Mouse (Mus musculus): Measurements from ENCODE around the gene Tbc1d4.

Tbc1d4 gene

DNA sequence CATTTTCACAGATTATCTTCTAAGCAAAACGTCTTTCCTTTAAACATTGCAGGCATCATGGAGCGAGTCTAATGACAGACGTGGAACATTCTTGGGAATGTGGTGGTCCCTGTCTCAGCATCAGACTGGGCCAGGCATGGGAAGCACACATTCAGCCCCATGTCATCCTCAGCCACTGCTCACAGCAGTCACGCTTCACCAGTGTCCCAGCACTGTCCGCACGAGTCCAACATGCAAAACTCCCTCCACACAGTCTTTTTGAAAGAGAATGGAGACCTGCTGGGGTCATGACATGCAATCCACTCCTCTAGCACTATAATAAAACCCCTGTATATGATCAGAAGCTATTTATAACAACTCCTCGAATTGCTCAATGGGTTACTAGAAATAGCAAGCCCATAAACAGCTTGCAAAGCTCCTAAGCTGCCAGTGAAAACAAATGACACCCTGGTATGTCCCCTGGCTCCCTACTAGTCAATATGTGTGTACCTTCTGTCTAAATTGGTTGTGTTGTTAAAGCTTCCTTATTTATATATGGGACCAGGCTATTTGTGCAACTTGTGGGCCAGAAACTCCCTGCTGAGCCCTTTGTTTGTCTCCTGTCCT is 76.8 kb downstream of the Tbc1d4 start:
- DNase-seq (ENCODE audit: low read depth in 1 of 2, low spot score in 2 of 2), result no peak

DNA sequence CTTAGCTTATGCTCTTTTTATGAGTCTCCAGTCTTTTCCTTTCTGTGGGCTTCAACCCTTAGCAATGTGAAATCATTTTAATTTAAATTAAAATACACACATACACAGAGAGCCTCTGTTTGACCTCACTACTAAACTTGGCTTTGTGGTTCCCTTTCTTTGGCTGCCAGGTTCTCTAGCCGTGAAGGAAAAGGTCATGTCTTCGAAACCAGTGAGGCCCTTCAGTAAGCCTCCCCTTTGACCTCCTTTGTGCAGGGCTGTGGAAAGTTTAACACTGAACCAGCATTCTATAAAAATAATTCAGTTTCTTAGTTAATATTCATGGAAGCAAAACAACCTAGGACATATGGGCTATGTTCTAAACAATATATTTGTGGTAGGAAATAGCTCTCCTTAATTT is 78.5 kb downstream of the Tbc1d4 start:
- no peak for DNase-seq (ENCODE audit: low read depth in 1 of 2, low spot score in 2 of 2)

DNA sequence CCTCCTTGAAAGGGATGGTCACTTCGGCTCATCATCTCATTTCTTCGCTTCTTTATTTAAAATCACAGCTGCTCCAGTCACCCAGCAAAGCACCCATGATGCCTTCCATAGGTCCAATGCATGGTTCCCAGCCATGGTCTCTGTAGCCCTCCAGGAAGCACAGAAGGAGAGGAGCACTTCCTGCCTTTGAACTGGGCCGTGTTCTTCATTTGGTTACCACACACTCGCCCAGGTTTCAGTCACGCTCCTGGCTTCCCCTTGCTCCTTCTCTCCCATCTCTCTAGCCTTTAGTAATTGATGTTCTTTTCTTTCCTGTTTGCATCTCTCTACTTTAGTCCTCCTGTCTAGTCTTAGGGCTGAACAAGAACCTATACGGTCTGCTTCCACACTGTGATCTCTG is 79.8 kb downstream of the Tbc1d4 start:
- no peak for DNase-seq (ENCODE audit: low read depth in 1 of 2, low spot score in 2 of 2)

DNA sequence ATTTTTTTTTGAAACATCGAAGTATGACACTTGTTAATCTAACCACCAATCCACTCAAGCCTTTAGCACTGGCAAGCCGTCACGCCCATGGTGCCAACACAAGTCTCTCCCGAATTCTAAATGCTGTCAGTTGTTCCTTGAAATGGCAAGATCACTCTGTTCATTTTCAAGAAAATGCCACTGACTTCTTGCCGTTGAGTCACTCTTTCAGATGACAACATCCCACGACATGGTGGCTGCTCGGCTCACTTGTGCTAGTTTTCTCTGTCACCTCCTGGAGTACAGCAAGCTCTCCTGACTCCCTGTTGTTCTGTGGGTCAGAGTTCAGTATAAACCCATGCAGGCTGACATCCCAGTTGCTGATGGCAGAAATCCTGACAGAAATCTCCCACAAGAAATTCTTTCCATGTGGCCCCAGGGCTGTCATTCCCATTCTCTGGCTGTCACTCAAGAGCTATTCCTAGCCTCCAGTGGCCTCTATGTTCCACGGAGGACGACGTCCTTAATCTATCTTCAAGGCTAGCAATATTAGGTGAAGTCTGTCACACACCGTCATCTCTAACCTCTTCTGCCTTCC is 81.5 kb downstream of the Tbc1d4 start:
- DNase-seq (ENCODE audit: low read depth in 1 of 2, low spot score in 2 of 2), result no peak

DNA sequence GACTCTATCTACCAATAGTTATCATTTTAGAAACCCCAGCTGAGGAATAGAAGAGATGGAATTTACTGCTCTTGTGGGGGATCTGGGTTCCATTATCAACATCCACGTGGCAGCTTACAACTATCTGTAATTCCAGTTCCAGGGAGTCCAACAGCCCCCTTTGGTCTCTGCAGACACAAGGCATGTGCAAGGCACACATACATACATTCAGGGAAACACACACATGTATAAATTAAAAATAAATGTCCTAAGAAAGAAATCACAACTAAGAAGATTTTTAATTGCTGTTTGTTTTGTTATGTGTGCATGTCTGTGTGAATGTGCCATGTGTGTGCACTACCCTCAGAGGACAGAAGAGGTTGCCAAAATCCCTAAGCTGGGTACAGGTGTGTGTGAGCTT is 82.5 kb downstream of the Tbc1d4 start:
- no peak for DNase-seq (ENCODE audit: low read depth in 1 of 2, low spot score in 2 of 2)

DNA sequence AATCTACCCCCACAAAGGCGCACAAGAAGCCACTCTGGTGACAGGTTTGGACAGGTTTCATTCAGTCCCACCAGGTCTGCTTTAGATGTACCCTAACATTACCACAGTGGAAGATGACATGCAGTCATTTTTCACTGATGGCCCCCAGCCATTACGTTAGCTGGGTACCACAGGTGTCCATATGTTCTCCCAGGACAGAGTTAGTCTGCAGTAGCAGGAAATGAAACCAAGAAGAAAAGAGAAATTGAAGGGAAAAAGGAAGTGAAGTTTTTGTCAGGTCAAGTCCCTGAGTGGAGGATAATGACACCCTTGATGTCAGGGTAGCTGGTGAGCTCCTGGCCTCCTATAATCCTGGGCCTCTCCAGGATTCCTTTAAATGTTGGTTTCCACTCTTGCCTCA is 89.0 kb downstream of the Tbc1d4 start:
- no peak for DNase-seq (ENCODE audit: low read depth in 1 of 2, low spot score in 2 of 2)

DNA sequence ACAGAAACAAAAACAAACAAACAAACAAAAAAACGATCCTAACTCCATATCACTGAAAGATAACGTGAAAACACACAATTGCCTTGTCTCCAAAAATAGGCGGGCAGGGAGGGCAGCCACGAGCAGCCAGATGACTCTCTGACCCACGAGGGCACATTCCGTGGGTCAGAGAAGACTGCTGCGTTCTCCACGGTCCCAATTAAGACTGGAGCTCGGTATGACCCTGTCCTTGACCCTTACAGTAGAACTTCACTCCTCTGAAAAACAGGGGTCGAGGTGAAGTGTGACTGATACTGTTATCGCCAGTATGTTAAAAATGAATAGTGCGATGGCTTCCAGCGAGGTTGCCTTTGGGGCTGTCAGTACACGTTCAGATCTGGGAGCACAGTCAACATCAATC is 90.7 kb downstream of the Tbc1d4 start:
- no peak for DNase-seq (ENCODE audit: low read depth in 1 of 2, low spot score in 2 of 2)

DNA sequence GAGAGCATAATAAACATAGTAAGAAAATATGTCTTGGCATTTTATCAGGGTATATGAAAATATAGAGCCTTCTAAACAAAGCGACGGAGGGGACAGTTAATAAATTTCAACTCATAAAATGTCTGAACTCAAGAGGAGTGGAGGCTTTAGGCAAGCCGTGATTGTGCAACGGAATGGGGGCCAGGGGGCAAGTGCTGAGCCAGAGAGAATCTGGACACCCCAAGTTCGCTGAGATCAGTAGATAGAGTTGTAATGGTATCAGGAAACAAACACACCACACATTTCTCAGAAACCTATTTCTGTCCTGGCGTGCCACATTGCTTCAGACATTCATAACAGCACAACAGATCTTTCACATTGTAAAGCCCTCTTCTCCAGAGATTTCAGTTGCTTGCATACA is 91.2 kb downstream of the Tbc1d4 start:
- no peak for DNase-seq (ENCODE audit: low read depth in 1 of 2, low spot score in 2 of 2)

DNA sequence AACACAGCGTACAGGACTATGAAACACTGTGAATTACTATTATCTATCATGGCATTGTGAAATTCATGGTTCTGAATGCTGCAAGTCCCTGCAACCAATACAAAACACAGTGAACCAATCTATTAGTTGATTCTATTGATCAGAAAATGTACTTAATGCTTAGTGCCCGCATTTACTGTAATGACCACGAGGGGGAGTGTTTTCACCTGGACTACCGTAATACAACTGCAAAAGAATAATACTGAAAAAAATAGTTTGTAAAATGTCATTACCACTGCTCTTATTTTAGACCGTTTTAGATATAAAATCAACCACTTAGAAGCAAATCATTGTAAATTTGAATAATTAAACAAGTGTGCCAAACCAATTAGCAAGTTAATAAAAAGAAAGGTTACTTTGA is 91.7 kb downstream of the Tbc1d4 start:
- DNase-seq (ENCODE audit: low read depth in 1 of 2, low spot score in 2 of 2), result no peak

DNA sequence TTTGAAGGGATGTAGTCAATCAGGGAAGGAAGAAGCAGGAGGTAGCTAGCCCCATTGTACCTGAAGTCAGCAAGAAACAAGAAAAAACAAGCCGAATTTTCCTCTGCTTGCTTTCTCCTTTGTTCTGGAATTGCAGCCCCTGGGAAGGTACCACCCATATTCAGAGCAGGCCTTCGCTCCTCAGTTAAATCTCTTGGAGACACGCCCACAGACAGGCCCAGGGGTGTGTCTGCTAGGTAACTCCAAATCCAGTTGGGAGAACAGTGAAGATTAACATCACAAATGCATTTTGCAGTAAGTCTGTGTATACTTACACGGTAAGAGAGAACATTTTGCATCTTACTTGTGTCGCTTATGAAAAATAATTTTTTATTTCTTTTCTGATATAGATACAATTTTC is 92.1 kb downstream of the Tbc1d4 start:
- DNase-seq (ENCODE audit: low read depth in 1 of 2, low spot score in 2 of 2), result no peak

DNA sequence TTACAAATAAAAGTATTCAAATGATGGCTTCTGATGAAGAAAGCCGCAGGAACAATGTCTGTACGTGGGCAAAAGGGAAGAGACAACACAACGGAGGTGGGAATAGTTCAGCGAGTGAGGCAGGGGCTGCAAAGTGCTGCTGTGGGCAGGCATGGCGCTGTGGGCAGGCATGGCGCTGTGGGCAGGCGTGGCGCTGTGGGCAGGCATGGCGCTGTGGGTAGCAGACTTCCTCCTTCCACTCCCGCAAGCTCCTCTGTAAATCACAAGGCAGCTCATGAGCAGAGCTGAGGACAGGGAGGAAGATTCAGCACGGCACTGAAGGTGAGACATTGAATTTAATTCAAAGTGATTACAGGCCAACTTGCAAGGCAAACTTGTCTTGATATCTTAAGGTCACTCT is 93.0 kb downstream of the Tbc1d4 start:
- DNase-seq (ENCODE audit: low read depth in 1 of 2, low spot score in 2 of 2), result no peak

DNA sequence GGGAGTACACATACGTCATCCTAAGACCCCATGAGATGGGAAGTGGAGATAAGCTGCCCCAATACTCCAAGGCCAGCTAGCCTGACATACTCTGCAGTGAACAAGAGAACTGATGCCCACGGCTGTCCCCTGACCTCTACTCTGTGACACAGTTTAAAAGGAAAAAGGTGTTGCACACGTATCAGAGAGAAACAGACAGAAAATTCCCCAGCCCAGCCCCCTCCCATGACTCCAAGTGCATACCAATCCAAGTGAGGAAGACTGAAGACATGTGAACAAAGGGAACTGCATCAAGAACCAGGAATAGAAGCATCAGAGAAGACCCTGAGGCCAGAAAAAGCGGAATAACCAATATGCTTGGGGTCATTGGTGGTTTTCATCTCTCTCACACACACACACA is 93.7 kb downstream of the Tbc1d4 start:
- DNase-seq (ENCODE audit: low read depth in 1 of 2, low spot score in 2 of 2), result no peak

DNA sequence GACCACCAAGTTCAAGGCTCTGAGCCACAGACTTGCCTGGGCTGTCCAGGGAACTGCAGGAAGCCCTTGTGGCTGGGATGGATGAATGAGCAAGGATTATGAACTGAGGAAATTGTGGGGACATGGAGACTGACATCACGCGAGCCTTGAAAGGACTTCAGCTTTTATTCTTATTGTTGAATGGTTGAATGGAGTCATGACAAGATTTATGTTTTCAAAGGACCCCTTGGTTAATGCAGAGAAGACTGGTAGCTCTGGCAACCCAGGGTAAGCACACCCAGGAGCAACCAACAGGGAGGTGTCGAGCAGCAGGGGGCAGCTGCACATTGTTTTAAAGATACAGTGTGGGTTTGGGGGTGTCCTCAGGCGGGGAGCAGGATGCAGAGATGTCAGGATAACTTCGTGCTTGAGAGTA is 94.4 kb downstream of the Tbc1d4 start:
- DNase-seq (ENCODE audit: low read depth in 1 of 2, low spot score in 2 of 2), result no peak

DNA sequence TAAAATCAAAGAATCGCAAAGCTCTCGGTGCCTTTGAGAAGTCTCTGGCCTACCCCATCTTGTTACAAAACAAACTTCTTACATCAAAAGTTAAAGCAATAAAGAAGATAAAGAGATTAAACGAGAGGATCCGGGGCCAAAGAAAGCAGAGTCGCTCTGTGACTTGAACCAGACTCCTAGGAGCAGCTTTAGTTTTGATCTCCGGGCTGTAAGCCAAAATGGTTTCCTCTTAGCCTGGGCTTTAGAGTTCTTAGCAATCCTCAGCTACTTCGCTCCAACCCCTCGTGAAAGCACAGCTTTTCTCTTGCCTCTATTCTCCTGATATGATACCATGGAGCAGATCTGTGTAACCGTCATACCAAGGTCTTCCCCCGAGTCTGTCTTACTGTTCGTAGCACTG is 95.8 kb downstream of the Tbc1d4 start:
- DNase-seq (ENCODE audit: low read depth in 1 of 2, low spot score in 2 of 2), result no peak

DNA sequence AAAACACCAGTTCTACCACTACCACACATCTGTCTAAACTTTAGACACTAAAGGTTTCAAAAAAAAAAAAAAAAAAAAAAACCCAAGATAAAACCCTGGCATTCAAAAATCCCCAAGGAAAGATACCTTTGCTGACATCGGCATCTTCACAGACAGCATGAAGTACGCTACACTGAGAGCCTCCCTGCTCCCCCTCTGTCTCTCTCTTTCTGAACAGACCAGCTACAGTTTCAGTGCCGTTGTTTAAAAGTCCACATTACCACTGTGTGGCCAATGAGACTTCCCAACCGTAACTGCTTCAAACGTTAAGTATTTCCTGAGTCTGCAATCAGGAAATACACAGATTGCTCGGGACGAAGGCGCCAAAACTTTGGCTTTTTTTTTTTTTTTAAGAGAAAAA is 97.6 kb downstream of the Tbc1d4 start:
- no peak for DNase-seq (ENCODE audit: low read depth in 1 of 2, low spot score in 2 of 2)

DNA sequence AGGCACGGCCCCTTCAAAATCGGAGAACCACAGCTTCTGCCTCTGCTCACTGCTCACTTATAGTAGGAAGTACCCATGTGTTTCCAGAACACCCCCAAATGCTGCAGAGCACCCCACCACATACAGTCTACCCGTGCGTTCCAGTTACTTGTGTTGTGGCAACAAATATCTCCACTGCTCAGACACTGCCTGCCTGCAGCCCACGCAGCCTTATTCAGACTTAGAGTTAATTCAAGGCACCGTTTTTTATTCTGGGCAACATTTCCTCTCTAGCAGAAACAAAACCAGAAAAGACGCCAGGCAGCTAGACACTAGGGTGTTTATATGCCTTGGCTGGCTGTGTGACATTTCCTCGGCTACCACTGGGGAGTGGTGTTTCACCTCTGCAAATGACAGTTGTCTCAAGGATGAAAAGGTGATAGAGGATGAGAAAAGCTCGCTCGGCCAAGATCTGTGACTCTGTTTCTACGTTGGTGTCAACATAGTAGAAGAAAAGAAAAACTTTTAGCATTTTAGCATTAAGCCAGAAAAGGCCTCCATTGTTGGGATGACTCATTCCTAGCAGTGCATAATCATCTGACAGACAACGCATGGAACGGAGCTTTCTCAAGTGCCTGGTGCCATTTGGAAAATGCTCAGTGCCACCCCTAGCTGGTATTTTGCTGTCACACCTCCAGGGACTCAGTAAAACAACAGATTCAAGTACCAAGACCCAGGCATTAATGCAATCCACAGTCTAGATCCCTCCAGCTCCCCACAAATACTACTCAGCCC is 98.3 kb downstream of the Tbc1d4 start:
- no peak for DNase-seq (ENCODE audit: low read depth in 1 of 2, low spot score in 2 of 2)

DNA sequence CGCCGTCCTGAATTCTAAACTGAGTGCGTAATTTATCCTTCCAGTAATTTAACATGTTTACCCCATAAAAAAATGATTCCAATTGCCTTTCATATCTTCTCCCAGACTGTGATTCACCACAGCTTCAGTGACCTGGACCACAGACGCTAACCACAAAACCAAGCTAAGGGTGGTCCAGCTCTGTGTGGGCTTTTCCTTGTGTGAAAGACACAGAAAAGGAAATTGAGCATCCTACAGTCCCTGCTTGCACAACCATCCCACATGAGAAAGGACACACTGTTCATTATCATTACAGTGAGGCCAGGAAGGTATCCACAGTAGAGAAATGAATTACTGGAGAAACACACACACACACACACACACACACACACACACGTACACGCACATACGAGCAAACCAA is 99.2 kb downstream of the Tbc1d4 start:
- no peak for DNase-seq (ENCODE audit: low read depth in 1 of 2, low spot score in 2 of 2)

DNA sequence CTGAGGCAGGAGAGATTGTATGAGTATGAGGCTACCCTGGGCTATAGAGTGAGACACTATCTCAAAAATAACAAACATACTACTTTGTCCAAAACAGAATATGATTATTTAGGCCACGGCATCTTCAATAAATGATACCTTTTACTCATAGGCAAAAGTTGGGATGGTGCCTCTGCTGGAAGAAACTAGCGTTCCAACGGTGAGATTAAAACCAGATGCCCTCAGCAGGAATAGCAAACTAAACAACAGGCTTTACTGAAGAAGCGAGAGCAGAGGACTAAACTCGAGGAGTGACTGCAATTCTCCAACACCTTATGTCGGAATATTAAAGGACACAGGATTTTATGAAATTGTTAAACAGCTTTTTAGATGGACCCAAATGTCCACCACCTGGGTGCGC is 101.0 kb downstream of the Tbc1d4 start:
- DNase-seq (ENCODE audit: low read depth in 1 of 2, low spot score in 2 of 2), result no peak

DNA sequence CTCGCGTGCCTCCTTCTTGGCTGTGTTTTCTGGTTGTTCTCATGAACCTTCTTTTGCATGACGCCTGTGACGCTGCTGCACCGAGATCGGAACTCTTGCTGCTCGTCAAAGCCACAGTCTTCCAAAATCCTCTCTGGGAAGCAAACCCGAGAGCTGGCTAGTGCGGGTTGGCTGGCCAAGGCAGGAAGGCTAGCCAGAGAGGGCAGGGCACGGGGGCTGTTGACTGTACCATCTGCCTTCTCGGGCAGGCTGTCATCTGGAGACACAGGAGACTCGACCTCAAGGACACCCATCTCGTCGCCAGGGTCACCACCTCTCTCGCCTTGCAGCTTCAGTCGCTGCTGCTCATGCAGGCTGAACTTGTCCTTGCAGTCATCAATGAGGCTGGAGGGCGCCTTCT is 101.8 kb downstream of the Tbc1d4 start:
- DNase-seq (ENCODE audit: low read depth in 1 of 2, low spot score in 2 of 2), result no peak

DNA sequence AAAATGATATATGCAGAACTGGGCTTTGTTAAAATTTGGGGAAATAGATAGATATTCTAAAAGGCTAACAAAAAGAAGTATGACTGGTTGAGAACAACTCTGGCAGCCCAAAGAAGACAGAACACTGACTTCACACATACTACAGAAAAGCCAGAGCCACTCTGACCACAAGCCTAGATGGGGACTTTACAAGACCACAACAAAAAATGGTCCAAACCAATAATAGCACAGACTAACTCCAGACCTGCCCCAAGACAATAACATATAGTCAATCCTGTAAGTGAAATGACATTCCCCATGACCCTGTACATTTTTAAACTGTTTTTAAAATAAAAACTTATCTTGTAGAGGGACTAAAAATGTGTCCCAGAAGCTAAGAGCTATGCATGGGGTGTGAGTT is 103.2 kb downstream of the Tbc1d4 start:
- no peak for DNase-seq (ENCODE audit: low read depth in 1 of 2, low spot score in 2 of 2)

DNA sequence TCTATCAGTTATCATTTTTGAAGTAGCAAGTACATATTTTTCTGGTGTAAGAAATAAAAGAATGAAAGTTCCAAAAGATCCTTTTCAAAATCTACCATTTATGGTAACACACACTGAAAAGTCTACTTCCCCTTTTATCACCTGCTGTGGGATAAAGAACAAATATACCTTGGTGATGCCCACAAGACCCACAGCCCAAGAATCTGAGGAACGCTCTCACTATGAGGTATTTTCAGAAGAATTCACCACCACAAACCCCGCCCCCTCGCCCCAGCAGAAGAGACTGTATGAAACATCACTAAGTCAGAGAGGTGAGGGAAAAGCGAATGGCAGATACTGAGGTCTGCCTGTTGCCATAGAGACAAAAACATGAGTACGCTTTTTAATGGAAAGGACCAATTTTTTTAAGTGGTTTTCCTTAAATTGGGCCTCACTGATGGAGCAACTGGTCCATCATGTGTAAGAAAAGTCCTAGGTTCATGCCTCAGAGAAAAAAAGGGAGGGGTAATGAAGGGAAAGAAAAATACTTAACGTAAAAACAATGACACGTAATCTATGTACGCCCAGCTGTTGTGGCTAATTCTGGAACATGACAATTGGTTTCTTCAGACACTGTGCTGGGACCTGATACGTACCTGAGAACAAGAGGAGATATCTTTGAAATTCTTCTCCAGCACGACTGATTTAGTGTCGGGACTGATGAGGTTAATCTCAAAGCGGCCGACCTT is 104.4 kb downstream of the Tbc1d4 start:
- no peak for DNase-seq (ENCODE audit: low read depth in 1 of 2, low spot score in 2 of 2)
